Mouse (Mus musculus) intestine, postnatal 0 days (tissue): Measurements from ENCODE around the gene Gm8693. TPM values are rescaled to one million over a fixed set of nuclear protein-coding genes. Genes with fewer than 3 reads are reported as not detected.
"Not testable (repeated sequence)": the region's sequence is repeated elsewhere in the genome, so short reads cannot be mapped to it uniquely, and the experiment has no call there.

Experiments used
- ATAC-seq: fragments of 200-750 bp; cut with Nextera tagmentation; 2 replicates; pipeline ENCODE4 v1.8.0; 2017; ENCODE audit warnings: mild to moderate bottlenecking, moderate TSS enrichment, moderate library complexity
- H3K27ac ChIP-seq: fragments of 300-500 bp; sonication (generic); 2 replicates; pipeline ENCODE4 v1.5.1; 2014; ENCODE audit warnings: mild to moderate bottlenecking, low read depth, low read length, moderate library complexity
- H3K27me3 ChIP-seq: fragments of 300-500 bp; sonication (generic); replicated peaks from 2 replicates; pipeline ENCODE4 v1.6.1; 2014; ENCODE audit warnings: low read length, mixed read lengths; ENCODE audit not compliant: control insufficient read depth, insufficient read depth
- H3K36me3 ChIP-seq: fragments of 300-500 bp; sonication (generic); 2 replicates; pipeline ENCODE4 v1.6.1; 2014; ENCODE audit warnings: mild to moderate bottlenecking, moderate library complexity; ENCODE audit not compliant: control insufficient read depth, insufficient read depth
- H3K4me1 ChIP-seq: fragments of 300-500 bp; sonication (generic); replicated peaks from 2 replicates; pipeline ENCODE4 v1.6.1; 2014; ENCODE audit warnings: antibody characterized with exemption, low read length, mixed read lengths; ENCODE audit not compliant: control insufficient read depth, insufficient read depth
- H3K4me2 ChIP-seq: fragments of 300-500 bp; sonication (generic); replicated peaks from 2 replicates; pipeline ENCODE4 v1.6.1; 2014; ENCODE audit warnings: low read depth, mild to moderate bottlenecking, moderate library complexity
- H3K4me3 ChIP-seq: fragments of 300-500 bp; sonication (generic); 2 replicates; pipeline ENCODE4 v1.5.1; 2014; ENCODE audit warnings: low read depth, low read length
- H3K9ac ChIP-seq: fragments of 300-500 bp; sonication (generic); 2 replicates; pipeline ENCODE4 v1.6.1; 2014; ENCODE audit warnings: mild to moderate bottlenecking, low read depth, low read length
- H3K9me3 ChIP-seq: fragments of 300-500 bp; sonication (generic); 2 replicates; pipeline ENCODE4 v1.6.1; 2016; ENCODE audit warnings: mixed run types; ENCODE audit not compliant: control insufficient read depth
- WGBS: fragments of 180-500 bp; shearing (Covaris S2); extraction: QIAGEN DNeasy Blood & Tissue Kit; methylation state at CpG from one replicate; pipeline ENCODE4 v1.1.7; 2014; 5-methylcytosine and 5-hydroxymethylcytosine counted together
- polyA plus RNA-seq: library from polyadenylated mRNA; unstranded; fragments of >200 nt; fragmentation: Nextera tagmentation; extraction: Ambion mirVana; gene quantifications from 2 replicates; pipeline ENCODE4 v1.2.1, GENCODE M21; 2015

Gm8693 gene
- not detected in 2 replicates for polyA plus RNA-seq

DNA sequence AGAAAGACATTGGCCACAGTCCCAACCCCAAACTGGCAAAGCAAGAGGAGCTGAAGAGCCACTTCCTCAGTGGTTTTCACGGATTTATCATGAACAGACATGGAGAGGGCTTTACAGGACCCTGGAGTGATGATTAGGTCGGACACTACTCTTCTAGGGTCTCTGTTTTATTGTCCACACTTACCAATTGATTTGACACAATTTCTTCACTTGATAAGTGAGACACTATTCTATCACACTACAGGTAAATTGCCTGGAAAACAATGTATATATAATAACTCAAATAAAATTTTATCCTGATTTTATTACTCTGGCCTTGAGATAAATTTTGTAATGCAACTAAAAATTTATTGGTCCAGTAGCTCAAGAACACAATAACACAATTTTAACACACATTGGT, at the start of gene Gm8693:
Gm8693 (minus strand) TSS at position 101 of the 400 bp plus-strand sequence.
- H3K9me3 ChIP-seq, H3K9ac ChIP-seq, ATAC-seq, H3K4me2 ChIP-seq, H3K27ac ChIP-seq, H3K27me3 ChIP-seq, H3K4me1 ChIP-seq, H3K4me3 ChIP-seq, H3K36me3 ChIP-seq: not testable (repeated sequence)
- WGBS = no CpG with 5 or more reads among the region's 2 CpGs

DNA sequence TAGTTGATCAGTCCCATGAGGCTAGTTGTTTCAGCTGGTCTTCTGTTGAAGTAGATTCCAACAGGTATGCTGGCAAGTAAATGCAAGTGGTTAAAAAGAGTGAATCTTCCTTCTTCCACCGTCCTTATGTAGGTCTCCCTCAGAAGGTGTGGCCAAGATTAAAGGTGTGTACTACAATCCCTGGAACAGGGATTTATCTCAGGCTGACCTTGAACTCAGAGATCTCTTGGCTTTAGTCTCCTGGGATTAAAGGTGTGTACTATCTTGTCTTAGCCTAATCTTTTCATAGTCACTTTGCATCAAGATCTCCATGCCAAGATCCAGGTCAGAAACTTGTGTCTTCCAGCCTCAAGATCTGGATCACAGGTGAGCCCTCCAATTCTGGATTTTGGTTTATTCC, 27.5 kb upstream of the Gm8693 start, which contains the start of gene Gm4567:
Gm4567 (minus strand) TSS at position 101 of the 400 bp plus-strand sequence.
- no CpG with 5 or more reads among the region's 1 CpGs for WGBS

DNA sequence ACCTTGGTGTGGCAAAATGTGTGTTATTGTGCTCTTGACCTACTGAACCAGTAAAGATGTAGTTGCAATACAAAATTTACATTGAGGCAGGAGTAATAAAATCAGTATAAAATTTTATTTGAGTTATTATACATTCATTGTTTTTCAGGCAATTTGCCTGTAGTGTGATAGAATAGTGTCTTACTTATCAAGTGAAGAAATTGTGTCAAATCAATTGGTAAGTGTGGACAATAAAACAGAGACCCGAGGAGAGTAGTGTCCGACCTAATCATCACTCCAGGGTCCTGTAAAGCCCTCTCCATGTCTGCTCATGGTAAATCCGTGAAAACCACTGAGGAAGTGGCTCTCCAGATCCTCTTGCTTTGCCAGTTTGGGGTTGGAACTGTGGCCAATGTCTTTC, 34.4 kb downstream of the Gm8693 start, which contains the start of gene Vmn1r155:
Vmn1r155 (plus strand) TSS at position 301 of the 400 bp plus-strand sequence.
- H3K27ac ChIP-seq, H3K4me2 ChIP-seq, H3K4me1 ChIP-seq, H3K9me3 ChIP-seq, ATAC-seq, H3K9ac ChIP-seq, H3K4me3 ChIP-seq, H3K27me3 ChIP-seq, H3K36me3 ChIP-seq: not testable (repeated sequence)
- no CpG with 5 or more reads among the region's 3 CpGs for WGBS

More for the DNA sequence above, 27.5 kb upstream of the Gm8693 start, which contains the start of gene Gm4567:
- not testable (repeated sequence) for H3K4me2 ChIP-seq, ATAC-seq, H3K4me3 ChIP-seq, H3K27me3 ChIP-seq, H3K9ac ChIP-seq, H3K36me3 ChIP-seq, H3K4me1 ChIP-seq, H3K27ac ChIP-seq, H3K9me3 ChIP-seq

Other genes with a start within 250 kb of the Gm8693 start
- gene Gm10665, start 228.2 kb downstream of the Gm8693 start, polyA plus RNA-seq = not detected in 2 replicates
- gene Vmn1r151, start 192.6 kb downstream of the Gm8693 start, polyA plus RNA-seq = not detected in 2 replicates
- gene Vmn1r152, start 169.3 kb downstream of the Gm8693 start, polyA plus RNA-seq = not detected in 2 replicates
- gene Gm8677, start 157.4 kb downstream of the Gm8693 start, polyA plus RNA-seq = not detected in 2 replicates
- not detected in 2 replicates for gene Gm4201, start 127.0 kb downstream of the Gm8693 start, polyA plus RNA-seq
- not detected in 2 replicates for gene Gm4565, start 104.2 kb downstream of the Gm8693 start, polyA plus RNA-seq
- gene Vmn1r155, start 34.3 kb downstream of the Gm8693 start, polyA plus RNA-seq = not detected in 2 replicates
- not detected in 2 replicates for gene Gm4567, start 27.4 kb upstream of the Gm8693 start, polyA plus RNA-seq
- not detected in 2 replicates for gene Vmn1r157, start 69.4 kb upstream of the Gm8693 start, polyA plus RNA-seq
- not detected in 2 replicates for gene Vmn1r158, start 98.5 kb upstream of the Gm8693 start, polyA plus RNA-seq
- gene Vmn1r159, start 151.3 kb upstream of the Gm8693 start, polyA plus RNA-seq = not detected in 2 replicates
- not detected in 2 replicates for gene Vmn1r160, start 178.9 kb upstream of the Gm8693 start, polyA plus RNA-seq